Mouse (Mus musculus) T-helper 17 cell (primary cell): ENCODE measurements around the gene Il7r.

Experiments used
- in situ Hi-C, 2 experiments: fragments of 300-600 bp; cut with MboI, MseI; formaldehyde crosslinking; loops; 1 replicate in 1 of 2; 2 replicates in 1 of 2; pipeline ENCODE4 v1.15.1; 2025; ENCODE audit warnings: high pct_unique_total_duplicates in 2 of 2

Gene Il7r

DNA sequence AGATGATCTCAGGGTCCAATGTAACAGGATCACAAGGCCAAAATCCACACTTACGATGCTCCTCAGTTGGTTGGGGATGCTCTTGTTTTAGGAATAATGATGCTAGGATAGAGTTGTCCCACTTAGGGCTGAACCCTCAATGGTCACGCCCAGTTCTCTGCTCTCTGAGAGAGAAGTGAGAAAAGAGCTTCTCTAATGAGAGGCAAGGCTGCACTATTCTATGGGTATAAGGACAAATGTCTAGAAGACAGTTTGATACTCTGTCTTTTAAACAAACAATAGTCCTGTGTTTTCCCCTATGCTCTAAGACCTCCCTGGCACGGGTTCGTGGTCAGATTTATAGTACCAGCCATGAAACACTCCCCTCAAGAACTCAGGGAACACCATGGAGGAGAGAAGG, at the start of gene Il7r:
Gene Il7r (minus strand): TSS at position 101 of the 400 bp plus-strand sequence.
- in situ Hi-C loops: no loop called here

DNA sequence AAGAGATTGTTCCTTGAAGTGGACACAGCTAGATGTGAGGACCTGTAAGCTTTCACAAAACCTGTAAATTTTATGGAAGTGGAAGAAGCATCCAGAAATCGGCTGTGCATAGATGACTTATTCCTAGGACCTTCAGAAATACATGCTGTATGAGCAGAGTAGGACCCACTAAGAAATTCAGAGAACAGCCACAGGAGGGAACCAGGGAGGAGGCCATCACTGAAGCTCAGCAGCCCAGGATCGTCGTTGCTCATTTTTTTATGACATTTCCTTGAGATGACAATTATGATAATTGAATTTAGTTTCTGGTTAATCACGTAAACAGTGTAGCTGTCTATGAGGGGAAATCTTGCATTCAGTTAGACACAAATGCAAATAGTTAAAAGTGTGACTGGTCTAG, 47.3 kb upstream of the Il7r start:
- in situ Hi-C loops: loop anchor here in 1 of 2 experiments (5.0 kb wide), 1 partner anchor 170 kb away; the partner anchor contains the start of gene Spef2

DNA sequence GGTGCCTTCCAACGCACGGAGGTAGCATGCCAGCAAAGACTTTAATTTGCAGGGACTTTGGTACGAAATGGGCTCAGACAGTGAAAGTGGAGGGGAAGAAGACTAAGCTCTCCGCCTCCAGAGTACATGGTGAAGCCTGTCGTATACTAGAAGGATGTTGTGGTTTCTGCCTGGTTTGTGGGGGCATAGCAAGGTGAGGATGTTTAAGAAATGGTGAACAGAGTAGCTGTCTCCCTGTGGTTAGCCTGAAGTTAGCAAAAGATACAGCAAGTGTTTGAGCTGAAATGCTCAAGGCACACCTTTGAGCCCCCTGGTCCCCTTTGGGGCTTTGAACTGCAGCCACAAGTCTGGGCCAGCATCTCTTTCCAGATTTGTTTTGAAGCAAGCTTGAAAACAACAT, 44.8 kb upstream of the Il7r start:
- in situ Hi-C loops: loop anchor here (5.0 kb wide), 2 partner anchors 112 to 173 kb away; partner anchors contain the start of gene Spef2 (in 1 of the 2)

DNA sequence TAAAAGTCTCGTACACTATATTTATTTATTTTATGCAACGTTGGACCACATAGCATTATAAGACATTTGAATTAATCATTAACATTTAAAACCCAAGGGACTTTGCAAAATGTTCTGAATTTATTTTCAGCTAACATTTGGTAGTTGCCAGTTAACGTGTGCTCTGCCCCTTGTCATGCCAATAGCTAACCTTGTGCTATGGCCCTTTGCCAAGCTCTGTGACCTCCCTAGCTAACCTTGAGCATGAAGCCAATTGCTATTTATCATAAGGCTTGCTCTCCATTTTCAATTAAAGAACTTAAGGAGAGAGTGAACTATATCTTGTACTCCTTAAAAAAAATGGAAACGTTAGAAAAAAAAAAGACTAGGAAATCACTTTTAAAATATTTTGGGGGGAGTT, 43.4 kb upstream of the Il7r start:
- in situ Hi-C loops: loop anchor here in 1 of 2 experiments (5.0 kb wide), 1 partner anchor 111 kb away; no protein-coding TSS in a partner anchor

DNA sequence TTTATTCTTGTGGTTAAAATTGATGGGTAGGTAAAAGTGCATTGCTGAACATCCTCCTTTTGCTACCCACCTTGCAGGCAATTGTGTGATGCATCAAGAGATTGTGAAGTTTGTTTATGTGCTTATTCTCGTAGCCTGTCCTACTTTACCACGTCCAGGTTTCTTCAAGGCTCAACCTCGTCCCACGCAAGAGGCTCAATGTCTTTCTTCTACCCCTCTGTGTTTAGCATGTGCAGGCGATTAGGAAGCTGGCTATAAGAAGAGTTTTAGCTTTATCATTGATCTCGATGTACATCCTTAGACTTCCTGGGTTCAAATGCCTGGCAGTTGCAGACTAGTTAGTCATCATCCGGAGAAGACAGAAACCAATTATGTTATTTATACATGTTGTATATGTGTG, 42.7 kb upstream of the Il7r start:
- in situ Hi-C loops: loop anchor here in 1 of 2 experiments (5.0 kb wide), 1 partner anchor 110 kb away; no protein-coding TSS in a partner anchor

DNA sequence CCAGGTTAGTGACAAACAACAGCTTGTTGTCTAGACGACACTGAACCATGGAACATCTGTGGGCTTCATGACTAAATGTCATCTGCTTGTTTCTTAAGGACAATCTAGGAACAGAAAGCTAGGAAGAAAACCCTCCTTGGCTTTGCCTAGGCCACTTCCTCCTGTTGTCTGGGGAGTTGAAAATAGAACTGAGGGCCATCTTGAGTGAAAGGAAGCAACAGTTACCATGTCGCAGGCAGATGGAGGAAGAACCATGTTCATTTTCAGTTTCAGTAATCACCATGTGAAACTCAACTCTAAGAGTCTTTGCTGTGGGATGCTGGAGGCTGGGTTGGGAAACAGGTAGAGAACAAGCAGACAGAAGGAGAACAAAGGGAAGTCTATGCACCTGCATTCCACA, 41.9 kb upstream of the Il7r start:
- in situ Hi-C loops: loop anchor here in 1 of 2 experiments (5.0 kb wide), 1 partner anchor 110 kb away; no protein-coding TSS in a partner anchor

DNA sequence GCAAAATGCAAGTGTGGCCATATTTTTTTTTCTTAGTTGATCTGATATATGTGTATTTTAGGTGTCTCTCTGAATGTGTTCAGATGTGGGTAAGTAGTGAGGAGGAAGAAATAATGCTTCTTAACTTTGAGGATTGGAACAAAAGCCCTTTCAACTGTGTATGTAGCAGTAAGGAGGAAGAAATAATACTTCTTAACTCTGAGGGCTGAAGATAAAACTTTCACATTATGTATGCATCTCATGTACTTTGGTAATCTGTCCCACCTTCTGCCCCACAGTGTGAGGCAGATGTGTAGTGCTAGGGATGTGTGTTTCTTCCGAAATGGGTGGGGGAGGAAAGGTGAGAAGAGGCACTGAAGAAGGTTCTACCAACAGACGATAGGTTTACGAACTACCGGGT, 37.3 kb upstream of the Il7r start:
- in situ Hi-C loops: loop anchor here in 1 of 2 experiments (5.0 to 10.0 kb wide), 3 partner anchors 40 to 740 kb away; no protein-coding TSS in a partner anchor

- in situ Hi-C loops: loop anchor here in 1 of 2 experiments (5.0 to 10.0 kb wide), 3 partner anchors 38 to 742 kb away; no protein-coding TSS in a partner anchor
These were observed 35.4 kb upstream of the Il7r start for GRCm38 (mm10) chr15:9565396-9565795.

GRCm38 (mm10) chr15:9564156-9564555, 34.2 kb upstream of the Il7r start:
- in situ Hi-C loops: loop anchor here in 1 of 2 experiments (10.0 kb wide), 1 partner anchor 101 kb away; no protein-coding TSS in a partner anchor

DNA sequence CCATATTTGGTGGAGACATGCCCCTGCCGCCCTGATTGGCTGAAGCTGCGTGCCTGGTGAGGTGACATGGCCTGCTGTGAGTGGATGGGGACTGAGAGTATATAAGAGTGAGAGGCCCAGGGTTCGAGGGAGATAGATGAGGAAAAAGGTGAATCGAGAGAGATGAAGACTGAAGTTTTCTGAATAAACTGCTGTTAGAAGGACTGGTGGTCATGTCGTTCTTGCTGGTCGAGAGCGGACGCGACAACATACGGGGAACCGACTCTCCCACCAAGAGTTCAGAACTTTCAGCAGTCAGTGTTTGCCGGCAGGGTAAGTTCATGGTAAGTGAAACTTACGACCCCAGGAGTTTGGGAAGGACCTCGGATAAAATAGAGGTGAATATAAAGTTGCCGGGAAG, 27.3 kb upstream of the Il7r start:
- in situ Hi-C loops: loop anchor here (5.0 kb wide), 2 partner anchors 35 to 95 kb away; no protein-coding TSS in a partner anchor

DNA sequence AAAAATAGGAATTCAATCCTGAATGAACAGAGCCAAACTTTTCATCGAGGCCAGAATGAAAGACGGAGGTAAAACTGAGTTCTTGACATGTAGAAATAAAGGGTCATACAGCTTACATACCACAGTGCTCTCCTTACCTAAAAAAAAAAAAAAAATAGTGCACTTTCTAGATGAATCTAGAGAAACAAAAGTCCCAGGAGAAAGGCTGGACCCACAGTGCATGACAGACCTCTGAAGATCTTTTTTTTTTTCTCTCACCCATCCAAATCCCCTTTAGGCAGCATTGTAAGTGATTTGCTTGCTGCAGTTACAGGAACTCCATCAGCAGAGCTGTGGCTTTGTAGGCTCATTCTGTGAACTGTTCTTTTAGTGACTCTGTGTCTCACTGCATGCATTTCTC, 19.0 kb upstream of the Il7r start:
- in situ Hi-C loops: no loop called here

DNA sequence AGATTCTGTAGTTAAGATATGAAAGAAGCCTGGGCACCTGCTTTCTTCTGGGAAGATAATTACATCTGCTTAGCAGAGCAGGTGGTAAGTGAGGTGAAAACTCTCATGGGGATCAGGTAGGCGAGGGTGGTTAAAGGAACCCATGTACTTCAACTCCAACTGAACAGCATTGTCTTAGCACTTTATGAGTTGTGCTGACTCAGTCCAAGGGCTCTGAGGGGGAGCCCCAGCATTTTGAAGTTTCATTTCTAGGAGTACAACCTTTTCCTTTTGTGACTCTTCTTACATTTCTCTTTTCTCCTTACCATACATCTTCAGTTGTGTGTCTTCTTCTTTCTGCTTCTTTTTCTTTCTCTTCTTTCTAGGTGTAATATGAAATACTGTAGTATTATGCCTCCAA, 5.2 kb upstream of the Il7r start:
- in situ Hi-C loops: no loop called here

GRCm38 (mm10) chr15:9533356-9533902, 3.5 kb upstream of the Il7r start:
- in situ Hi-C loops: no loop called here

- in situ Hi-C loops: loop anchor here (5.0 to 10.0 kb wide), 3 partner anchors 38 to 455 kb away; partner anchors contain the start of gene Nadk2 (in 1 of the 2)
These were observed 330 bp downstream of the Il7r start for GRCm38 (mm10) chr15:9529646-9530045.

DNA sequence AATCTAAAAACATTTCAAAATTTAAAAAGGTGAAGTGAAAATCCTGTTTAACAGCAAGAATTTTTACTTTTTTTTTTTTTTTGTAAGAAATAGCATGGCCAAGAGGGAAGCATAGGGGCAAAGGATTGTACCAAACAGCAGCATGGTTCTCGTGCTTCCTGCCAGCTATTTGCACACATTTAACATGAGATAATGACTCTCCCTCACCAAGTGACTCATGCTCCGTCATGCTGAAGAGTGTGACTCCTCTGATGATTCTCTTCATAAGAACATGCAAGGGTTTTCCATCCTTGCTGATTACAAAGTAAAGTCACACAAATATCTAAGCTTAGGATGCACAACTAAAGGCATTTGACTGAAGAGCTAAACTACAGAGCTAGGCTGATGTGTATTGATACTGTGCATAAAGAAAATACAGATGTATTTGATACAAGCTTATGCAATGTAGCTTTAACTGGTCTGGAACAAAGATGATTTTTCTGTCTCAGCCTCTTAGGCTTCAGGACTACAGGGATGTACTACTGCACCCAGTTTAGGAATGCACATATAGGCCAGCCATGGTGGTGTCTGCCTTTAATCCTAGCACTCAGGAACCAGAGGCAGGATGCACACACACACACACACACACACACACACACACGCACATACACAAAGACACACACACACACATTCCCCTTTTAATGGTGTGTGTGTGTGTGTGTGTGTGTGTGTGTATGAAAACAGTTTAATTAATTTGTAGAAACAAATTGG, 1.6 kb downstream of the Il7r start:
- in situ Hi-C loops: loop anchor here (5.0 to 10.0 kb wide), 3 partner anchors 39 to 454 kb away; partner anchors contain the start of gene Nadk2 (in 1 of the 2)

DNA sequence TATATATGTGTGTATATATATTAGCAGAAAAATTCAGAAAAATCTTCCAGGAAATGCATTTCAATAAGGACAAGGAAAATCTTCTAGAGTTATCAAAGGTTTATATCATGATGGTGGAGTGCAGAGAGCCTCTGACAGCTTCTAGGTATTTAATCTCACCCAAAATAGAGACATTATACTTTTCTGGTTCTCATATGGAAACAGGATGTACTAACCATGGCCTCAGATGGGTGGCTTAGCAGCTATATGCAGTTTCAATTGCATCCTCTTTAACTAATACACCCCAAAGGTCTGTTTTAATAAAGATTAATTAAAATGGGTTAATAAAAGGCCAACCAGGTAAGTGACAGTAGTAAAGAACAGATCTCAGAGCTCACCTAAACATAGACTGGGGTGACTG, 3.6 kb downstream of the Il7r start:
- in situ Hi-C loops: loop anchor here (5.0 to 10.0 kb wide), 3 partner anchors 41 to 452 kb away; partner anchors contain the start of gene Nadk2 (in 1 of the 2)

DNA sequence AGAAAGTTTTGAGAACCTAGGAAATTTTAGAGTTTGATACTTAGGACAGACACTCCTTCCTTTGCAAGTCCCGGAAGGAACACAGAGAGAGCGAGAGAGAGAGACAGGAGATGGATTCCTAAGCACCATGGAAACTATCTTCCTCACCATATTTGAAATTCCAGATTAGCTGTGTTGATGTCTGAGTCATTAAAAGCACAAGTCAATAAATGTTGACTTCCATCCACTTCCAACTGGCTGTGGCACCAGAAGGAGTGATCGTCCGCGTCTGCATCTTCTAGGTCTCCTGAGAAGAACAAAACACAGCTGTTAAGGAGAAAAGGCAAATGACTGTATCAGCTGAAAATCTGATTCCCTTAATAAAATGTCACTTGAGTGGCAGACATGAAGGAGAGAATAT, 5.1 kb downstream of the Il7r start:
- in situ Hi-C loops: loop anchor here (5.0 to 10.0 kb wide), 5 partner anchors 32 to 450 kb away; partner anchors contain the start of gene Nadk2 (in 1 of the 2)

- in situ Hi-C loops: loop anchor here in 1 of 2 experiments (5.0 to 10.0 kb wide), 3 partner anchors 33 to 449 kb away; partner anchors contain the start of gene Nadk2
These were observed 6.0 kb downstream of the Il7r start for GRCm38 (mm10) chr15:9523956-9524355.

DNA sequence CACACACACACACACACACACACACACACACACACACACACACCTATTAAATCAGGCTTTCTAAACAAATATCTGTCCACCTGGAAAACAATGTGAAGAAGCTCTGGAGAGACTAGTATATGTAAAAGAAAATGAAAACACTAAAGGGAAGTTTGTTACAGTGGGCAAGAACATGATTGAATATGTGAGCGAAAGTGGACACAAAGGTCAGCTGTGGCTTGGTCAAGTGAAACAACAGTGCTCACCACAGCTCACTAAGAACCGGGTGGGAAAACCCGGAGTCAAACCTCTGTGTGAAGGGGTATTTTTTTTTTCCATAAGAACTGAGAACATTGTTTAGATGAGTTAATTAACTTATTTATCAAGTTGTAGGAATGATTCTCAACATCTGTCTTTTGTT, 6.9 kb downstream of the Il7r start:
- in situ Hi-C loops: loop anchor here in 1 of 2 experiments (5.0 to 10.0 kb wide), 3 partner anchors 34 to 448 kb away; partner anchors contain the start of gene Nadk2

DNA sequence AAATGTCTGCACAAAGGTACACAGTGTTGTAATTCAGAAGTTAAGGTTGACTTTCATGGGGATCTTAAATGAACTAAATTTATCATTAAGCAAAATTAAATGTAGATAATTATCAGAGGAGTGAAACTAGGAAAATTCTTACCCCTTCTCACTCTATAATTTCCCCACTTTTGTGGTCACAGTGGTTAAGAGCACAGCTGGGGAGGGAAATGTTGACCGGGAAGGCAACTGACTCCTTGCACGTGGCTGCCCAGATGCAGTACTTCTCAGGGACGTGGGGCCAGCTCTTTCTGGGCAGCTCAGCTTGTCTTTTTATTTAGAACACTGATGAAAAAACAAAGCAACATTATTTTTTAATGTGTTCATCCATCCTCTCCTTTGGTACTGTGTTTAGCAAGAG, 37.9 kb downstream of the Il7r start:
- in situ Hi-C loops: no loop called here

GRCm38 (mm10) chr15:9489417-9490118, 40.4 kb downstream of the Il7r start:
- in situ Hi-C loops: no loop called here
